Mouse (Mus musculus): Measurements from ENCODE around the gene Syt16. TPM values are rescaled to one million over a fixed set of nuclear protein-coding genes. Genes with fewer than 3 reads are reported as not detected.

The Syt16 gene
- total and polyA plus RNA-seq, 3 experiments: 0.05 TPM; not detected in 2

- no peak overlapping the region for H3K4me3 ChIP-seq (replicated peaks in 1 of 3; ENCODE audit: low read depth in 2 of 3, low read length in 2 of 3, poor library complexity in 1 of 3)
- H3K27ac ChIP-seq (ENCODE audit: insufficient read depth, low read depth): no peak overlapping the region
- H3K4me1 ChIP-seq (ENCODE audit: control insufficient read depth in 1 of 2, insufficient read depth in 2 of 2): no peaks in the 10 kb centered on the region
- H3K79me2 ChIP-seq (replicated peaks; ENCODE audit: control insufficient read depth, extremely low read depth, insufficient read depth, poor library complexity, severe bottlenecking): no peaks in the 10 kb centered on the region
- dilution Hi-C loops (cut with MboI; ENCODE audit: extremely low pct_ligation_motif_present, extremely low pct_unique_long_range_greater_than_20kb, low sequenced_read_pairs) (no loop called here), in situ Hi-C loops (cut with MboI; ENCODE audit: low pct_ligation_motif_present, low pct_unique_long_range_greater_than_20kb, low sequenced_read_pairs) (no loop called here)
- H3K36me3 ChIP-seq (replicated peaks in 1 of 2; ENCODE audit: control insufficient read depth in 1 of 2, insufficient read depth in 1 of 2, low read length in 1 of 2): no peaks in the 10 kb centered on the region
- no peak overlapping the region for H3K9ac ChIP-seq (ENCODE audit: insufficient read depth, low read depth)
- no peak for DNase-seq (ENCODE audit: extremely low read depth)
- TF ChIP-seq UBTF (IDR thresholded peaks at IDR 0.05; ENCODE audit: low read depth, low read length) (no peak), IRF4 (IDR thresholded peaks at IDR 0.05; ENCODE audit: low read depth, low read length) (no peak), MAFK (IDR thresholded peaks at IDR 0.05; ENCODE audit: insufficient replicate concordance, low read length) (no peak), ZMIZ1 (IDR thresholded peaks at IDR 0.05; ENCODE audit: low read depth, low read length) (no peak), MYC (IDR thresholded peaks at IDR 0.05; ENCODE audit: low read depth, low read length) (no peak), PAX5 (IDR thresholded peaks at IDR 0.05; ENCODE audit: low read length) (no peak), ETS1 (conservative IDR thresholded peaks at IDR 0.05; ENCODE audit: low read depth, low read length) (no peak)
- H3K9me3 ChIP-seq (replicated peaks; ENCODE audit: low read length): peaks cover 4% of the 10 kb centered on the region
- no peaks in the 10 kb centered on the region for H3K27me3 ChIP-seq (replicated peaks)
- no peak overlapping the region for H3K4me2 ChIP-seq (ENCODE audit: insufficient read depth, low read depth, poor library complexity, severe bottlenecking)
These were observed 187.1 kb downstream of the Syt16 start for GRCm38 (mm10) chr12:74184596-74184995.

GRCm38 (mm10) chr12:74188243-74188785, 190.9 kb downstream of the Syt16 start:
- Histone ChIP-seq H3K4me3 (replicated peaks in 1 of 3; ENCODE audit: low read depth in 2 of 3, low read length in 2 of 3, poor library complexity in 1 of 3) (no peak overlapping the region), H3K27me3 (replicated peaks) (no peaks in the 10 kb centered on the region), H3K79me2 (replicated peaks; ENCODE audit: control insufficient read depth, extremely low read depth, insufficient read depth, poor library complexity, severe bottlenecking) (no peaks in the 10 kb centered on the region), H3K4me2 (ENCODE audit: insufficient read depth, low read depth, poor library complexity, severe bottlenecking) (no peak overlapping the region), H3K27ac (ENCODE audit: insufficient read depth, low read depth) (no peak overlapping the region), H3K9ac (ENCODE audit: insufficient read depth, low read depth) (no peak overlapping the region), H3K4me1 (ENCODE audit: control insufficient read depth in 1 of 2, insufficient read depth in 2 of 2) (peaks cover 0 to 23% of the 10 kb centered on the region in 2 experiments; a peak in 1 of 4 replicates), H3K36me3 (replicated peaks in 1 of 2; ENCODE audit: control insufficient read depth in 1 of 2, insufficient read depth in 1 of 2, low read length in 1 of 2) (no peaks in the 10 kb centered on the region), H3K9me3 (replicated peaks; ENCODE audit: low read length) (peaks cover 4% of the 10 kb centered on the region)
- in situ Hi-C loops (cut with MboI; ENCODE audit: low pct_ligation_motif_present, low pct_unique_long_range_greater_than_20kb, low sequenced_read_pairs) (no loop called here), dilution Hi-C loops (cut with MboI; ENCODE audit: extremely low pct_ligation_motif_present, extremely low pct_unique_long_range_greater_than_20kb, low sequenced_read_pairs) (no loop called here)
- DNase-seq (ENCODE audit: extremely low read depth): no peak
- TF ChIP-seq ZNF384 (IDR thresholded peaks at IDR 0.05; ENCODE audit: low read depth, low read length) (peak; percentile 59), JUND (conservative IDR thresholded peaks at IDR 0.05; ENCODE audit: low read depth, low read length) (no peak), ELF1 (IDR thresholded peaks at IDR 0.05; ENCODE audit: low read depth, low read length) (no peak), NRF1 (IDR thresholded peaks at IDR 0.05; ENCODE audit: low read depth, low read length) (0 out of 2 replicates have a peak, but pooled peaks have one; percentile 31)

DNA sequence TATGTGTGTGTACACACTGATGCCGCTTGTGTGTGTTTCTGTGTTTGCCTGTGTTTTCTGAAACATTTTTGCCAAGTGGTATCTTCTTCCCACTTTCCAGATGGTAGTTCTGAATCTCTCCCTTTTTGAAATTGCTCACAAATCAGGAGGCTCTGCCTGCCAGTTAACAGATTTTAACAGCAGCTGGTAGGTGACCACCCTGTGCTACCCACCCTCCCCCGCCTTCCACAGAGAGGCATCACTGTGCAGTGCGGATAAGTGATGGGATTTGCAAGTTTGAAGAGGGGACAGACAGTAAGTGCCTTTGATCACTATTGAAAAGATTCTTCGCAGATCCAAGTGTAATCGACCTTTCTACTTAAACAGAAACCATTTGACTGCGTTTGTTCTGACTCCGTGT, 191.4 kb downstream of the Syt16 start:
- Histone ChIP-seq H3K79me2 (replicated peaks; ENCODE audit: control insufficient read depth, extremely low read depth, insufficient read depth, poor library complexity, severe bottlenecking) (no peaks in the 10 kb centered on the region), H3K36me3 (replicated peaks in 1 of 2; ENCODE audit: control insufficient read depth in 1 of 2, insufficient read depth in 1 of 2, low read length in 1 of 2) (no peaks in the 10 kb centered on the region), H3K4me3 (replicated peaks in 1 of 3; ENCODE audit: low read depth in 2 of 3, low read length in 2 of 3, poor library complexity in 1 of 3) (no peak overlapping the region), H3K4me2 (ENCODE audit: insufficient read depth, low read depth, poor library complexity, severe bottlenecking) (no peak overlapping the region), H3K9me3 (replicated peaks; ENCODE audit: low read length) (peaks cover 4% of the 10 kb centered on the region), H3K27me3 (replicated peaks) (no peaks in the 10 kb centered on the region), H3K4me1 (ENCODE audit: control insufficient read depth in 1 of 2, insufficient read depth in 2 of 2) (peaks cover 0 to 24% of the 10 kb centered on the region in 2 experiments; a peak in 1 of 4 replicates), H3K9ac (ENCODE audit: insufficient read depth, low read depth) (no peak overlapping the region), H3K27ac (ENCODE audit: insufficient read depth, low read depth) (no peak overlapping the region)
- TF ChIP-seq ELF1 (IDR thresholded peaks at IDR 0.05; ENCODE audit: low read depth, low read length) (no peak), MYC (IDR thresholded peaks at IDR 0.05; ENCODE audit: low read depth, low read length) (no peak), E2F4 (IDR thresholded peaks at IDR 0.05; ENCODE audit: insufficient replicate concordance, low read depth, low read length) (no peak), USF1 (IDR thresholded peaks at IDR 0.05; ENCODE audit: low read depth, low read length) (no peak), ZMIZ1 (IDR thresholded peaks at IDR 0.05; ENCODE audit: low read depth, low read length) (no peak), NELFE (IDR thresholded peaks at IDR 0.05; ENCODE audit: low read depth, low read length) (no peak), BHLHE40 (IDR thresholded peaks at IDR 0.05; ENCODE audit: low read depth, low read length) (no peak), GABPA (IDR thresholded peaks at IDR 0.05; ENCODE audit: insufficient replicate concordance, low read depth, low read length) (no peak), IRF4 (IDR thresholded peaks at IDR 0.05; ENCODE audit: low read depth, low read length) (no peak), ZC3H11A (IDR thresholded peaks at IDR 0.05; ENCODE audit: low read depth, low read length) (no peak), PAX5 (IDR thresholded peaks at IDR 0.05; ENCODE audit: low read length) (no peak), RAD21 (IDR thresholded peaks at IDR 0.05; ENCODE audit: low read depth, low read length) (no peak), ZKSCAN1 (IDR thresholded peaks at IDR 0.05; ENCODE audit: borderline replicate concordance, low read depth, low read length) (no peak), ETS1 (conservative IDR thresholded peaks at IDR 0.05; ENCODE audit: low read depth, low read length) (no peak), MAFK (IDR thresholded peaks at IDR 0.05; ENCODE audit: insufficient replicate concordance, low read length) (no peak), POLR2AphosphoS2 (IDR thresholded peaks at IDR 0.05; ENCODE audit: low read depth, low read length) (no peak), CHD2 (IDR thresholded peaks at IDR 0.05; ENCODE audit: low read length) (no peak), SMC3 (IDR thresholded peaks at IDR 0.05; ENCODE audit: low read depth, low read length) (no peak), MEF2A (IDR thresholded peaks at IDR 0.05; ENCODE audit: borderline replicate concordance, low read depth, low read length) (no peak)
- dilution Hi-C loops (cut with MboI; ENCODE audit: extremely low pct_ligation_motif_present, extremely low pct_unique_long_range_greater_than_20kb, low sequenced_read_pairs) (no loop called here), in situ Hi-C loops (cut with MboI; ENCODE audit: low pct_ligation_motif_present, low pct_unique_long_range_greater_than_20kb, low sequenced_read_pairs) (no loop called here)
- DNase-seq (ENCODE audit: extremely low read depth): no peak
